Mouse (Mus musculus) liver, adult 2 months (tissue): ENCODE measurements around the gene Ptprs.

Source experiments
- CTCF ChIP-seq: fragments of 200-500 bp; IDR thresholded peaks from 2 replicates; pipeline ENCODE4 v1.5.1; 2011; ENCODE audit warnings: low read depth, low read length, control low read depth
- POLR2A ChIP-seq: fragments of 200-500 bp; IDR thresholded peaks from 2 replicates; pipeline ENCODE4 v1.6.1; 2011; ENCODE audit warnings: low read length, control low read depth; ENCODE audit not compliant: insufficient read depth; ENCODE audit errors: extremely low read depth

DNA sequence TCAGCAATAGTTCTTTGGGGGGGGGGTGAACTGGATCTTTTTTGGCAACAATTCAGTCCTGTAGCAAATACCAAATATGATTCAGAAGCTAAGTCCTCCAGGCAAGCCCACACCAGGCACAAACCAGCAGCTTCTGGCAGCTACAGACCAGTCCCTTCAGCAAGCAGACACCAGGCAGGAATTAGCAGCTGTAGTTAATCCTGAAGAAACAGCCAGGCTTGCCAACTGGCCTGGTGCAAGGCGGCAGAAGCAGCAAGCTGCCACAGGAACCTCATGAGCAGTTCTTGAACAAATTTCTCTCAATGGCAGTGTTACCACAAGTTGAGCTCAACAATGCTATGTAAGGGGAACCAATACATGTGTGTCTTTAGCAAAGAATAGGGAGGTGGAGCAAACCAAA lies 46.5 kb upstream of the Ptprs start:
- TF ChIP-seq POLR2A (no peak), CTCF (no peak)
